Mouse (Mus musculus) brain, embryonic 14.5 days (tissue): ENCODE measurements at regions not wholly inside any gene's neighbourhood (a gene's known extent, or its start where the extent isn't known, plus 50 kb on each side); places are given as distances from the start of the nearest gene placed in this dataset.
"Not testable (repeated sequence)": the region's sequence is repeated elsewhere in the genome, so short reads cannot be mapped to it uniquely, and the experiment has no call there.

ENCODE experiments used
- DNase-seq: peaks from one replicate; pipeline ENCODE4 v3.0.0-alpha.2; 2011; ENCODE audit warnings: low read depth
- CTCF ChIP-seq: fragments of 200-500 bp; IDR thresholded peaks from 2 replicates; pipeline ENCODE4 v1.5.1; 2012; ENCODE audit warnings: inconsistent platforms, mild to moderate bottlenecking, moderate library complexity, borderline replicate concordance; ENCODE audit not compliant: insufficient read depth, insufficient read length; ENCODE audit errors: extremely low read depth

DNA sequence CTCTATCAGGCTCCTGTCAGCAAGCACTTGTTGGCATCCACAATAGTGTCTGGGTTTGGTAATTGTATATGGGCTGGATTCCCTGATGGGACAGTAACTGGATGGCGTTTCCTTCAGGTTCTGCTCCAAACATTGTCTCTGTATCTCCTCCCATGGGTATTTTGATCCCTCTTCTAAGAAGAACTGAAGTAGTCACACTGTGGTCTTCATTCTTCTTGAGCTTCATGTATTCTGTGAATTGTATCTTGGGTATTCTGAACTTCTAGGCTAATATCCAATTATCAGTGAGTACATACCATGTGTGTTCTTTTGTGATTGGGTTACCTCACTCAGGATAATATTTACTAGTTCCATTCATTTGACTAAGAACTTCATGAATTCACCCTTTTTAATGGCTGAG, 119.2 kb upstream of the Gm21119 start:
- DNase-seq = not testable (repeated sequence)

DNA sequence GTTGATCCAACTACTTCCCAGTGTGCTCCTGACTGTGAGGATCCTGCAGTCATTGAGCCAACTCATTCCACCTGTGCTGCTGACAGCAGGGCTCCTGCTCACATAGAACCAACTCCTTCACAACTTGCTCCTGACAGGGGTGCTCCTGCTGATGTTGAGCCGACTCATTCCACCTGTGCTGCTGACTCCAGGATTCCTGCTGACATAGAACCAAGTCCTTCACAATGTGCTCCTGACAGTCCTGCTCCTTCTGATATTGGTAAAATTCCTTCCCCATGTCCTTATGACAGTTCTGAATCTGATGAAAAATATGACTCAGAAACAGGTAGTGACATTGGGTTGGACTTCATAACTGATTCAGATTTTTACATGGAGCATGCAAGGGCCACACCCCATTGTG, 100.8 kb upstream of the Gm21119 start:
- DNase-seq = peak; percentile 1

DNA sequence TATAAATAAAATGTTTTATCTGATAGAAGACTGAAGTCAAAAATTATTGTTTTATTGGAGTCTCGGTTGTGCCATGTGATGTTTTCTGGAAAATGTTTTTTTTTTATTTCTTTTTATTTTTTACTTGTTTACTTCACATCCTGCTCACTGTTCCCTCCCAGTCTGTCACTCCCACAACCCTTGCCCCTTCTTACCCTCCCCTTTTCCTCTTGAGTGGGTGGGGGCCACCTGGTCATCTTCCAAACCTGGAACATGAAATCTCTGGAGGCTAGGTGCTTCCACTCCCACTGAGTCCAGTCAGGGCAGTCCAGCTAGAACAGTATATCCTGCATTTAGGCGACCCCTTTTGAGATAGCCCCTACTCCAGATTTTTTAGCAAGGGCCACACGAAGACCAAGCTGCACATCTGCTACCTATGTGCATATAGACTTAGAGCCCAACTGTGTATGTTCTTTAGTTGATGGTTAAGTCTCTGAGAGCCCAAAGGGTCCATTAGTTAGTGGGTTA, 98.3 kb upstream of the Gm21119 start:
- not testable (repeated sequence) for DNase-seq

DNA sequence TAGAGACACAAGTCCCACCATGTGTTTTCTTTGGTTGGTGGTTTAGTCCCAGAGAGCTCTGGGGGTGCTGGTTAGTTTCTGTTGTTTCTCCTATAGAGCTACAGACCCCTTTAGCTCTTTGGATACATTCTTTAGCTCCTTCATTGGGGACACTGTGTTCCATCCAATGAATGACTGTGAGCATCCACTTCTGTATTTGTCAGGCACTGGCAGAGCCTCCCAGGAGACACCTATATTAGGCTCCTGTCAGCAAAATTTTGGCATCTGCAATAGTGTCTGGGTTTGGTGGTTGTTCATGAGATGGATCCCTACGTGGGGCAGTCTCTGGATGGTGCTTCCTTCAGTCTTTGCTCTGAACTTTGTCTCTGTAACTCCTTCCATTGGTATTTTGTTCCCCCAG, 97.2 kb upstream of the Gm21119 start:
- DNase-seq = not testable (repeated sequence)

DNA sequence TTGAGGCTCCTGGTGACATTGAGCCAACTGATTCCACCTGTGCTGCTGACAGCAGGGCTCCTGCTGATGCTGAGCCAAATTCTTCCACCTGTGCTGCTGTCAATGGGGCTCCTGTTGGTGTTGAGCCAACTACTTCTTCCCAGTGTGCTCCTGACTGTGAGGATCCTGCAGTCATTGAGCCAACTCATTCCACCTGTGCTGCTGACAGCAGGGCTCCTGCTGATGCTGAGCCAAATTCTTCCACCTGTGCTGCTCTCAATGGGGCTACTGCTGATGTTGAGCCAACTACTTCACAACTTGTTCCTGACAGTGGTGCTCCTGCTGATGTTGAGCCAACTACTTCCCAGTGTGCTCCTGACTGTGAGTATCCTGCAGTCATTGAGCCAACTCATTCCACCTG, 90.2 kb upstream of the Gm21119 start:
- peak; percentile 1 for DNase-seq

DNA sequence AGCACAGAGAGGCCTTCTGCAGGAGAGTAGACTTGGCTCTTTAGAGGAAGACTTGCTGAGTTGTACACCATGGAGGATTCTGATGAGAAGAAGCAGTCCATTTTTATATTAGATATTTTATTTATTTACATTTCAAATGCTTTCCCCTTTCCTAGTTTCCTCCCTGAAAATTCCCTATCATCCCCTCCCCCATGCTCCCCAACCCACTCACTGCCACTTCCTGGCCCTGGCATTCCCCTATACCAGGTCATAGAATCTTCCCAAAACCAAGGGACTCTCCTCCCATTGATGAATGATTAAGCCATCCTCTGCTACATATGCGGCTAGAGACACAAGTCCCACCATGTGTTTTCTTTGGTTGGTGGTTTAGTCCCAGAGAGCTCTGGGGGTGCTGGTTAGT, 85.7 kb upstream of the Gm21119 start:
- not testable (repeated sequence) for DNase-seq

DNA sequence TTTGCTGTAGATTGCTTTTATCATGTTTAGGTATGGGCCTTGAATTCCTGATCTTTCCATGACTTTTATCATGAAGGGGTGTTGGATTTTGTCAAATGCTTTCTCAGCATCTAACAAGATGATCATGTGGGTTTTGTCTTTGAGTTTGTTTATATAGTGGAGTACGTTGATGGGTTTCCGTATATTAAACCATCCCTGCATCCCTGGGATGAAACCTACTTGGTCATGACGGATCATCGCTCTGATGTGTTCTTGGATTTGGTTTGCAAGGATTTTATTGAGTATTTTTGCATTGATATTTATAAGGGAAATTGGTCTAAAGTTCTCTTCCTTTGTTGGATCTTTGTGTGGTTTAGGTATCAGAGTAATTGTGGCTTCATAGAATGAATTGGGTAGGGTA, 75.7 kb upstream of the Gm21119 start:
- not testable (repeated sequence) for DNase-seq

DNA sequence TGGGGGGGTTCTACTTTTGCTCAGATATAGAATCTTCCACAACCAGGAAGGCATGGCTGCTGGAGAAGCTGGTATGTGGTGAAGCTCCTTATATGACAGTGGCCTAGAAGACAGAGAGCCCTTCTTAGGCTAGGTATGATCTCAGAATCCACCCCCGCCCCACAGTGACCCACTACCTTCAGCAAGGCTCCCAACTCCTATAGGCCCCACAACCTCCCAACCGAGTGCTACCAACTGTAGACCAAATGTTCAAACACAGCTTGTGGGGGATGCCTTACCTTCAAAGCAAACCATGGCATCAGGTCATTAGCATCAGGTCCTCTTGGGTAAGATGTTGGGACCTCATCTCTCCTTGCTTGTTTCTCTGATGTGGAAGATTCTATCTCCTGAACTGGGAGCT, 70.6 kb upstream of the Gm21119 start:
- DNase-seq = not testable (repeated sequence)

DNA sequence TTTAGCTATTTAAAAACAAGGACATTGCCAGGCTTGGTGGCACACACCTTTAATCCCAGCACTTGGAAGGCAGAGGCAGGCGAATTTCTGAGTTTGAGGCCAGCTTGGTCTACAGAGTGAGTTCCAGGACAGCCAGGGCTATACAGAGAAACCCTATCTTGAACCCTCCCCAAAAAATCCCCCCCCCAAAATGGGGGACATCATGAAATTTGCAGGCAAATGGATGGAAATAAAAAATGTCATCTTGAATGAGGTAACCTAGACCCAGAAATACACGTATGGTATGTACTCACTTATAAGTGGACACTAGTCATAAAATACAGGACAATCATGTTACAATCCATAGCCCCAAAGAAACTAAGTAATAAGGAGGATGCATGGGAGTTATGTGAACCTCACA, 69.4 kb upstream of the Gm21119 start:
- not testable (repeated sequence) for DNase-seq

DNA sequence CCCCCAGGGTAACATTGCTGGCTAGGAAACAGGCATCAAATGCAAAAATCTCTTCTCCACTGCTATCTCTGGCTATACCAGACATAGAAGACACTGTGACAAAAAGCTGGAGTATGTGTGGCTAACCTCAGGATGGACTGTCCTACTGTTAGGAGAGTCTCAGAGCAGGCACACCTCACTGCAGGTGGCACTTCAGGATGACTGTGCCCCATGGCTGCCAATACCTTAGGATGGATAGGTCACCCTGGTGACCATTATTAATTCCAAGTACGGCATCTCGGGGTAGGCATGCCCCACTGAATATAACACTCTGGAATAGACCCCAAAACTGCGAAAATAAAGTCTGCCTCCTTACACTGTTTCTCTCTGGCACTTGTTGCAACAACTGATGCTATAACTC, 68.3 kb upstream of the Gm21119 start:
- not testable (repeated sequence) for DNase-seq

DNA sequence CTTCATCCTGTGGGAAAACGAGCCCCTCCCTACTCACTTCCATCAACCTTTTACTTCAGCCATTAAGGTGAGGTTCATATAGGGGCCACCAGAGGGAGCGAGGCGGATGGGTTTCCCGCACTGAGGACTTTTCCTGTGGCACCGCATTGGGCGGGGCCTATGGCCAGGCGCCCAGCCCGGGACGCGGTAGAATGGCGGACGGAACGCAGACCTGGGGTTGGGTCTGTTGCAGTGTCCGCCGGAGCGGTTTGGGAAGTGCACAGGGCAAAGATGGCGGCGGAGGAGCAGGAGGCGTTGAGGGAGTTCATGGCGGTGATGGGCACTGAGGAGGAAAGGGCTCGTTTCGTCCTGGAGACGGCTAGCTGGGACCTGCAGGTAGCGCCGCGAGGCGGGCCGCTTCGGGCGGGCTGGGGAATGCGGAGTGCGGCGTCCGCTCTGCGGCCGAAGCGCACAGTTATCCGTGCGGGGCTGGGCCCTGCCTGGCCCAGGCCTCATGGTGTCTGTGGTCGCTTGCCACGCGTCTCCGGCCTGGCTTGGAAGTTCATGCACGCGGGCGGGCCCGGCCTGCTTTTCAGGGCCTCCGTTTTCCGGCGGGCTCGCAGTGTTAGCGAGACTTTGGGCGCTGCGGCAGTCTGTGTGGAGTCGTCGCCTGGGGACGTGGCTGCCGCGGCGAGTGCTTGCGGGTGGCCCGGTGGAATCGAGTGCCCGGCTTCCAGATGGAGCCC, 64.5 kb upstream of the Gm21119 start:
- peak; percentile 27; the same call in 1 of the 2 replicates for TF ChIP-seq CTCF

DNA sequence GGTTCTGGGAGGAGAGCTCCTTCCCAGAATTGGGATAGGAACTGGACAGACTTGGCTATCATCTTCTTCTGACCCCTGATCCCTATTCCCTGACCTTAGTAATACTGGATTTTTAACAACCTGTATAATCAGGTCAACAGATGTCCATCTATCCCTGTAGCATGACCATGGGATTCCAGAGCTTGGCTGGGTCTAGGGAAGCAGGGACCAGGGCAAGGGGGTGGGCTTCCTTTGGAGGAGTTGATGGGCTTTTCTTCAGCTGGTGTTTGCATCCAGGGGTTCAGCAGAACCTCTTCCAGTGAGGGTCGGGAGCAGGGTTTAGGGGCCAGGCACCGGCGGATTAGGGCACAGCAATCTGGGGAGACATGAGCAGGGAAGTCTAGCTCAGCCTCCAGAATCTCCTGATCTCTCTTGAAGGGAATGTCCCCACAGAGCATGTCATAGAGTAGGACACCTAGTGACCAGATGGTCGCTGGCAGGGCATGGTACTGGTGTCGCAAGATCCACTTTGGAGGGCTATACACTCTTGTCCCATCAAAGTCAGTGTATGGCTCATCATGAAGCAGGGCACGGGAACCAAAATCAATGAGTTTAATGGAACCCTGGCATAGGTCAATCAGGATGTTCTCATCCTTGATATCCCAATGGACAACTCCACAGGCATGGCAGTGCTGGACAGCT, 58.1 kb upstream of the Gm21119 start:
- DNase-seq = not testable (repeated sequence)

More for the DNA sequence above, 64.5 kb upstream of the Gm21119 start:
- peak; percentile 73 for DNase-seq

DNA sequence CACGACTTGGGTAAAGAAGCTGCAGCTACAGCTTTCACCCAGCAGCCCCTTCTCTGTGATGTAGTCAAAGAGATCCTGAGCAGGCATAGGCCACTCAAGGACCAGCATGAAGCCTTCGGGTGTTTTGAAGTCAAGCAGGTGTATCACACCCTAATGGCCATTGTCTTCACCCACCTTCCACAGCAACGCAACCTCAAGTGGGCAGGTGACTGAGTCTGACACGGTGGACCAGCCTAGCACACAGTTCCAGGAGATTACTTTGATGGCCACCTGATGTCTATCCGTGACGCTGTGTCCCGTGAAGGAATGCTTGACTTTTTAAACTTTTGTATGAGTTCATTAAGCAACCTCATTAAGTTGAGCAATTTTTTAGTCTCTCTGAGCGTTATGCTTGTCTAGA, 57.5 kb upstream of the Gm21119 start:
- DNase-seq = not testable (repeated sequence)

DNA sequence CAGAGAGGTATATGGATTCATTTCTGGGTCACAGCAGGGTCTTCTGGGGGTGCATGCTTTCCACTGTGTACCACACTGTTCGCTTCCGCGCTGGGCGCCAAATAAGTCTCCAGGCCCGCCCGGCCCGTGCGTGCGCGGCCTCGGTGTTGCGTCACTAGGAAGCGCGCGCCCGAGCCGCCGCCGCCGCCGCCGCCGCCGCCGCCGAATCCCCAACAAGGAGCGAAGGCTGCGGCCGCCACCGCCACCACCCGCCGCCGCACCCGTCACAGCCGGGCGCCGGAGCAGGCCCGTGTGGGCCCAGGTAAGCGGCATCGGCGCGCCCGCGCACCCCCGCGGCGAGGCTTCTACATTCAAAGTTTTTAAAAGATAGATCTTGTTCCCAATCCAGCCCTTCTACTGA, 57.1 kb upstream of the Gm21119 start:
- not testable (repeated sequence) for DNase-seq
